Mouse (Mus musculus) naive thymus-derived CD4-positive, alpha-beta T cell, adult 2 months (primary cell): ENCODE results near the gene Rgl1.
A peak's percentile ranks its signal among the peaks of the same experiment; 100 is the strongest.

Source experiments
- DNase-seq: peaks from one replicate; pipeline ENCODE4 v3.0.0-alpha.2; 2011; ENCODE audit warnings: low read depth

Gene Rgl1

DNA sequence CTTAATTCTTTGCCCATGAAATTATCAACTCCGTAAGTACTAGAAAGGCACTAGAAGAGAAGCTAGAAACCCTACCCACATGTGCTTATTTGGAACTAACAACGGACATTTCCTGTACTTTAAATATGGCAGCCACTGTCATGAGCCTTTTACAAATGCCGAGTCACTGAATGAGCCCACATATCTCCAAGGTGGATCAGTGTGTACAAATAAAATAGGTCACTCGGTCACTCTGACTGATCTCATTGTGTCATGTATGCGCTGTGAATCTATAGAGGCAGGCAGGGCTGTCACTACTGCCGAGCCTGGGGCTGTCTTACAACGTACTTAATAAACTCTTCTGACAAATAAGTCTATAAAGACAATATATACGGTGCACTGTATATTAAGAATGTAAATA lies 181.2 kb downstream of the Rgl1 start:
- DNase-seq = peak; percentile 19

DNA sequence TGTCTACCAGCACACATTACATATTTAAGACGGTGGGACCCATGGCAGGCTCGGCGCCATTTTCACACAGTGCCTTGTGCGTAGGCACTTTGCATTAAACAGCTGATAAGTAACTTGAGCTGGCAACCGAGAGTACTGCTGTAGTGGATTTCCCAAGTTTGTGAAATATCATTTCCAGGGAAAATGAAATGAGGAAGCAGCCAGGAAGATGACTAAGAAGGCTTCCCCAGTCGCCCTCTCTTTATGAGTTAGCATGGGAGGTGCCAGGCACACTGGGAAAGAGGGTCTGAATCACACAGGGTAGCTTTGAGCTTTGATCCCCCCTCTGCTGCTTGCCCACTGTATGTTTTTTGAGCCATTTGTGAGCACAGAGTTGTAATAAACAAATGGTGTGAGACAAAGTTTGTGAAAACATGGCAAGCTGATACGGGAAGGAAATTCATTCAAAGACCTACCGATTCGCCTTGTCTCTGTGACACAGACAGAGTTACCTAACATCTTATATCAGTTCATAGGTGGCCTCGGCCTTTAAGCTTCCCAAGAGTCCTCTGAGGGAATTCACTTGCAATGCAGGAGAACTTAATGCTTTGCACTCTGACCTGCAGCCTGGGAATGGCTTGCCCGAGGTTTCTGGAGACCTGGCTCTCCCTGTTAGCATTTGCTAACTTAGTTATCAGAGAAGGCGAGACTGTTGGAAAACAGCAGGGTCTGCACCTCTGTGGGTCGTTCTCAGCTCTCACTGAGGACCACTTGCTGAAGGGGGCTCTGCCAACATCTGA lies 184.8 kb downstream of the Rgl1 start:
- no peak for DNase-seq

DNA sequence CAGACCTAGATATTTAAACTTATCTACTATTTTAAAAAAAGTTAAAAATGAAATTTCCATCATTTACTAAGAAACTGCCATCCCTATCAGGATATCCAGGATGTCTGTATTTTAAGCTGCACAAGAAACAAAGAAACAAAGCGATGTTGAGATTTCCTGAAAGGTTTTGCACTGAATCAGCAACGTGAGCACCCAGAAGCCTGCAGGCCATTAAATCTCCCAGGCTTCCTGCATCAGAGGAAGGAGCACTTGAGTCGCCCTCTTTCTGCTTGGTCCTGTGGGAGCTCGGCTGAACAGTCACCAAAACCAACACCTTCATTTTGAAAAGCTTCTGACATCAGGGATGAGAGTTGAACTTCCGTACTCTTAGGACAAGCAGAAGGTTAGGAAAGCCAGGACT lies 187.2 kb downstream of the Rgl1 start:
- no peak for DNase-seq

DNA sequence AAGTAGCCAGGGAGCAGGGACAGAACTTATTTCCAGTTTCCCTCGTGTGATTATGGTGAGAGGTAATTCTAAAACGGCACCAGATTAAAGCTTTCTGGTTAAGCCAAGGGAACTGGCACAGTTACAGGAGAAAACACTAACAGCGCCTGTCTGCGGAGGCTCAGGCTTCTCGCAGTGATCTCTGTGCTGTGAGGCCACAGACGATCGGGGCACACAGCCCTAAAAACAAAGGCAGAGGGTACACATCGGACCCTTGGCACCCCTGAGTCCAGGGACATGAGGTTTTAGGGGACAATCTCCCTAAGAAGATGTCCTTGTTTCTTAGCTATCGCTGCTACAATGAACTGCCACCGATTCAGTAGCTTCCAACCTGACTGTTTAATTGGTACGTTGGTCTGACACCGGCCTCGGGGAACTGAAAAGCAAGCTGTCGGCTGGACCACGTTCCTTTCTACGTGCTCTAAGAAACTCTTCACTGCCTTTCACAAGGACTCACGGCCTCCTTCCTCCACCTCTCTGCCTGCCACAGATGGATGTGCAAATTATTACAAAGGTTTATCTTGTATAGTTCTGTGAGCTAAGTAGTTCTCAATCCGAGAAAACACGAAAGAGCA lies 187.9 kb downstream of the Rgl1 start:
- no peak for DNase-seq

DNA sequence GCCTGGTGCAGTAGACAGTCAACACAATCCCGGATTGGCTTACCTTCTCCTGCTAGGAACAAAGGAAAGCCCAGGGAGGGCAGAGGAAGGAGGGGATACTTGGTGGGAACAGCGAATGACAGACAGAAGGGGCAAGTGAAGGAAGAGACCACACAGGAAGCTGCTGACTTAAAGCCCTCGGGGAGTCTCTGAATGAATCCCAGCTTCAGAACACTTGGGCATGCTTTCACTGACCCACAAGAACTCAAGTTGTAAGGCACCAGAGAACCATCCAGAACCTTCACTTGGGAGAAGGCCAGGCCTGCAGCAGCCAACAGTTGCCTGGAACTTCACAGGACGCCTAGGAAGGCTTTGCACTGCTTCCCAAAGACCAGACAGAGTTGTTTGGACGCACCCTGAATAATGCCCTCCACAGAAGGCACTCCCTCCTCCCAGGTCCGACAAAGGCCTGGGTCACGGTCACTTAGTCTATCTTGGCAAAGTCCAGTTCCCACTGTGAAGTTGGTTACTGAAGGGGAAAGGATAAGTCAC lies 189.5 kb downstream of the Rgl1 start:
- DNase-seq = no peak

DNA sequence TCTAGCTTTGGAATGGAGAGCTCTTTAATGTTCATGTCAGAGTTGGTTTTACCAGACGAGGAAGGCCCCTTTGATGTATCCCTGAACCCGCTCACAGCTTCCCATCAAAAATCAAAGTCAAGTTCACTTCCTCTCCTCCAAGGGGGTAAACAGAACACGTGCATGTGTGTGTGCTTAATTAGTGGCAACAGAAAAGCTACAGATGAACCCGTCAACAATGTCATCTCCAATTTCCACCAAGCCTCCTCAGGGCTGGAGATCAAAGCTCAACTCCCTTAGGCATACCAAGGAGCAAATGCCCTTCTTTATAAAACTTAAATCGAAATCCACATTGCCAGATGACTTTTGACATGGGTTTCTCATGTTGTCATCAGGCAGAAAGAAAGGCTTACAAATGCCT lies 191.1 kb downstream of the Rgl1 start:
- DNase-seq = no peak

DNA sequence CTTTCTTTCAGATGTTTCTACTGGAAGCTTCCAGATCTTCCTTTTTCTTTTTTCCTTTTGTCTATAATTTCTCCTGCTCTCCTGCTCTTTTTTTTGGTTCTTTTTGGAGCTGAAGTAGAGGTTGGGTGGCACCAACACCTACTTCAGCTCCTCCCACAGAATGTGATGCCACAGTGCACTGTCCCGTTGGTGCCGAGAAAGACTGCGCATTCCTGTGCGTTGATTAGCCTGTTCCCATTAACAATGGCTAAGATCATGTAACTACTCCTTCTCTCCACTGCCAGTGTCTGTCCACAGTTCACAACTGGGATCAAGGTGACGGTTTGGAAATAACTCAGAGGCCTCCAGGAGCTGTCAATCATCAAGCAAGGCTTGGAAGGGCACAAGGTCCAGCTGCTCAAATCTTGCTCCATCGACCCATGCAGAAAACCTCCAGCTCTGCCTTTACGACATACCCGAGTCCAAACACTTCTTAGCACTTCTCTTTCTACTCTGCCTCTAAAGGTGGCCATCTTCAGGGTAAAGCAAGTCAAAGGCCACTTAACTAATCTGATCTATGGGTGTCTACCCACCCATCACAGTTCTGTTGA lies 192.6 kb downstream of the Rgl1 start:
- DNase-seq = no peak

DNA sequence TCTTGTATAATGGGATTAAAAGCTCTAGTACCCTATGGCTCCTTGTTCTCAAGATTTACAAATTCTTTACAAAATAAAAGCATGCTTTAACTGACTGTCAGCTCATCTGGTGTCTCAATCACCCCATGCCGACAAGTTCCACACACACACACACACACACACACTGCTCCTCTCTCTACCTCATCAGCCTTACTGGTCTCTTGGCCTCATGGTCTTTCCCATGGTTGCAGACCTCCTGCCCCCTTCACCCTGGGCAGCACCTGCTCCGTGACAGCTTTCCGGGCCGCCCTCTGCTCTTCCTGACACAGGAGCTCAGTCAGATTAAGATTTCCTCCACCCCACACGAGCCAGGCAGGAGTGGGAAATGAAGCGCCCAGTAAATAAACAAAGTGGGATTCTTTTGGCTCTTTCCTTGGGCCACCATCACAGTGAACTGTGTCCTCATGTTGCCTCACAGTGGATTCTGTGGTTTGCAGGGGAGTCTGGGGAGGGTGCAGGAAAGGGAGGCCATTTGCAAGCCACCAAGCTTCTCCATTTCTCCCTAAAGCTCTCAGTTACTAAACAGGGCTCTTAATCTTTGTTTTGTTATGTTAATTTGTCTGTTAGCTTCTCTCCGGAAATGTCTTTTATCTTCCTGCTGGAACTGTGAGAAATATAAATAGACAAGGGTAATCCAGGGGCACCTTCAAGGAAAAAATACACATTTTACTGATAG lies 193.2 kb downstream of the Rgl1 start:
- DNase-seq = no peak

DNA sequence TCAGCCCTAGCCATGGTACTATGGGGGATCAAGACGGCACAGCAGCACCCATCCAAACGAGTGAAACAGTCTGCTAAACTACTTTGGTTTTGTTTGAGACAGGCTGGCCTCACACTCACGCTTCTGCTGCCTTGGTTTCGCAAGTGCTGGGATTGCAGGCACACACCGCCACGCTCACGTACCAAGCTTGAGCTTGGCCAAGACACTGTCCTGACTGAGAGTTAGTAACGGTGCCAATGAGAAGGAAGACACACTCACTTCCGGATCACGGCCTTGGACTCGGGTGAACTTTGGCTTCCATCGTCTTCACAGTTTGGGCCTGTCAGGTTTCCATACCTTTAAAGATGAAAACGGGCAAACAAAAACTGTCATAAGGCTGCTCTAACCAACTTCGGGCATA lies 194.8 kb downstream of the Rgl1 start:
- DNase-seq = no peak

DNA sequence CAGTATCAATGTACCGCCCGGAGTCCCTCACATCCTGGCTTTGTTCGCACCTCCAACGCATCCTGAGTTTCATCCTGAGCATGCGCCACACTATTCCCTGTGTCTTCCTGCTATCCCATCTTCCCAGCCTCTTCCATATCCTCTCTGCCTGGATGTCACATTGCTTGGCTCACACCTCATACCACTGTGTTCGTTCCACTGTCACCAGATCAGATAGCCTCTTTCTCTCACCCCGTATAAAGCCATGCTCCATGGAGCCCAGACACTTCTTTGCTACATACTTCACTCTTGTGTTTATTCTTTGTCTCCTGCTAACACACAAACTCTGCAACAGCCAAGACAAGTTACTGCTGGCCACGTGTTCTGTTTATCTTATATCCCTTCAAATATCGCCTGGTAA lies 195.5 kb downstream of the Rgl1 start:
- DNase-seq = no peak

DNA sequence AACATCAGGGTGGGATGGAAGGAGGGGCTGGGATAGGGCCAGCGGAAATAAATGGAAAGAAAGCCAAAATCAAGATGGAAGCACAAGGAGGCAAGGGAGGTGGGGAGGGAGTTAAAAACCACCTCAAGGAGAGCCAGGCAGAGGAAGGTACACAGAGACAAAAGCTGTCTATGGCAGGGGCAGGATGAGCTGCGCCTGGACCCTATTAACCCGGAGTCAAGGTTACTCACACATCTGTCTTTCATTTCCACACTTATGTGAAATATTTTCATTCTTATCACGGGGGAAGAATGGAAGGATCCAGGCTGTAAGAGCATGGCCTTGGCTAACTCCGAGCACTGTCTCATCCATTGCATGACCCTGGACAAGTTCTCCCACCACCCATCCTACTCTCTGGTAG lies 202.9 kb downstream of the Rgl1 start:
- DNase-seq = no peak

DNA sequence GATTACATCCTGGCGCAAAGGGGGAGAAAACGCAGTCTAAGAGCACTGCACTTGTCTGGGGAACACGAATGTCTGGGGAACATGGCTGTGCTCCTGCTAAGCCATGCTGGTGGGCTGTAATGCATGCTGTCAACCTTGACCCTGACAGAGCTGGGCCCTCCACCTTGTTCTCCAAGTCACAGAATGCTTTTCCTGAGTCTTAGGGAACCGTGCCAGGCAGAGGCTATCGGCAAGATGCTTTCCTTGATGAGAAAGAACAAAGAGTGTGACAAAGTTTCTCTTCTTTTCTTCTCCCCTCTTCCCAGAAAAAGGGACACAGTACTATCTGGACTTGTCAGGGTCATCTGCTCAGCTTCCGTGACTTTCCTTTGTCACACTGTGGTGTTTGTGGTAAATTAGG lies 203.3 kb downstream of the Rgl1 start:
- no peak for DNase-seq

DNA sequence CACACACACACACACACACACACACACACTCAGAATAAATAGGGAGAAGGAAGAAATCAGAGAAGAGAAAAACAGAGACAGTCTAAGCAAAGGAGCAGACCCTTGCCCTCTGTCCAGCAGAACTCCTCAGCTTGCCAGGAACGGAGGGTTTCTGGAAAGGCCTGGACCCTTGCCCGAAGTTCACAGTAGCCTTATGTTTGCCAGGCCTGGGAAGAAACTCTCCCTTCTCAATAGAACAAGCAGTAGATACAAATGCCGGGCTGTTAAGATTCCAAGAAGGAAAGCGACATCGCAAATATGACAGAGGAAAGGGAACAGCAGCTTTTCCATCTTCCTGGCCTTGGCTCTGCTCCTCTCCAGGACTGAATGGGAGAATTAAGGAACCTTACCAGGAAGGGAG lies 205.7 kb downstream of the Rgl1 start:
- no peak for DNase-seq

DNA sequence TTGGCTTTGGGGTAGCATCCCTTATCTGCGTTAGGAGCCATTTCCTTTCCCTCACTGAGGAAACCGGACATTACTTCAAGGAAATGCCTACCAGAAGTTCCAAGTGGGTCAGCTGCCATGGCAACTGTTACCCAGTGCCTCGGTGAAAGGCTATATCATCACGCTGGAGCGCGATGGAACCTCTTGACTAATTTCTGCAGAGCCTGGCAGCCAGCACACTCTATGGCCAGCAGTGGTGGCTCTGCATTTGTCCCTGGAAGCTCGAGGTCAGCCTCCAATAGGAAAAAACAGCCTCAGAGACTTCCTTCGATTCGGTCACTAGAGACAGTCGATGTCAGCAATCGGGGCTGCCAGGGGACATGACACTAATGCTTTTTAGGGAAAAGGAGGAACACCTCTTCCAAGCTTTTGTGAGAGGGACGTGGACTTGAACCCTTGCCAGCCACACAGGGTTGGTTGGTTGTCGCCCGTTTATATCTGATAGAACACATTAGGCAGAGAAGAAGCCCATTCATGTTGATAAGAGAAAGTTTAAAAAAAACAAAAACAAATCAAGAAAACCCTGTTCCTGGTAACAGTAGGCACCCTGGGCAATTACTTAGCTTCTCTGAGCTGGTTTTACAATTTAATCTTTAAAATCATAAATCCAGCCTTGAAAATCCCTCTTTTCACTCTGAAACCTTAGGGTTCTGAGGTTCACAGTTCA lies 209.4 kb downstream of the Rgl1 start:
- DNase-seq = no peak

DNA sequence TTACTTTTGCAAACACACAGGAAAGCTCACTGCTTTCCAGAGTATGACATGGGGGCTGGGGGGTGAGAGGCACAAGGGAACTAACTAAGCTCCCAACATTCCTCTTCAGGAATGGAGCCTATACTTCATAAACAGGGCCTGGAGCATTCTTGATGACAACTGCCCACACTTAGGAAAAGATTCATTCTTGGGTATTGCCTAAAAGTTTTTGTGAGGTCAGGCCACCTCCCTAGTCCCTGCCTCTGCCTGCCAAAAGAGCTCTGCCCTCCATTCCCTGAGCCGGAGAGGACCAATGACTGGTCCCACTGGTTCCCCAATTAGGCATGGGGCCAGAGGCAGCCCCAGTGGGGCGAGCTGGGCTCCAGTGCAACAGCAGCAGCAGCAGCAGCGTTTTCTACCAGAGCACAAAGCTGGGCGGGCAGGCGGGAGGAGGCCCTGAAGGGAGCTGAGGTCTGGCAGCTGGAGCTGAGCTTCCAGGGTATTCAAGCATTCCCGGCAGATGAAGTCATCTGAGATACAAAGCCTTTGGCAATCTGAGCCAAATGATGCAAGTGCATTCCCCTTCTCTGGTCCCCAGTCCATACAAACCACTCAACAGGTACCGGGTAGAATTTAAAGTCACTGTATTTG lies 210.1 kb downstream of the Rgl1 start:
- DNase-seq = no peak

DNA sequence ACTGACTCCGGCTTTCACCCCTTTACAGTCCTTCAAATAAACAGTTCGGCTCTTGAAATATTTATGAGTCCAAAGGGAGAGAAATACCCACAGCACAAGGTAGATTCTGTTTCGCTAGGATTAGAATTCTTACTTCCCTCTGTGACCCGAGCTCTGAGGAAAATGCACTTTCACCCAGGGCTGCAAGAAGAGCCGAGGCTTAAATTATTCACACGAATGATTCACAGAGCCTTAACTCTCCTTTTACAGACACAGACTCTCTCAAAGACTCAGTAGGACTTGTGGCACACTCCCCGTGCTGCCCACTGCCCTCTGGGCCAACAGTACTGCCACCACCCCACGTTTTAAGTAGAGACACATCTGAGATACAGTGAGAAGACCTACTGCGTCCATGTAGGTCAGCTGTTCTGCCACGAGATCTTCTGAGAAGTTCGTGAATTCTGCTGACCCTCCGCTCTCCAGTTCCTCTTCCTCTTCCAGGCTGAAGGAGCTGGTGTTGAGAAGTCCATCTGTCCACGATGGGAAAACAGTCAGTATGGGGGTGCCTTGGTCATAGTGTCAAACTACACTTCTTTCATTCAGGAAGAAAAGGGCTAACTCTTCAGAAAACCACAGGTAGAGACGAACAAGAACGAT lies 212.1 kb downstream of the Rgl1 start:
- no peak for DNase-seq

DNA sequence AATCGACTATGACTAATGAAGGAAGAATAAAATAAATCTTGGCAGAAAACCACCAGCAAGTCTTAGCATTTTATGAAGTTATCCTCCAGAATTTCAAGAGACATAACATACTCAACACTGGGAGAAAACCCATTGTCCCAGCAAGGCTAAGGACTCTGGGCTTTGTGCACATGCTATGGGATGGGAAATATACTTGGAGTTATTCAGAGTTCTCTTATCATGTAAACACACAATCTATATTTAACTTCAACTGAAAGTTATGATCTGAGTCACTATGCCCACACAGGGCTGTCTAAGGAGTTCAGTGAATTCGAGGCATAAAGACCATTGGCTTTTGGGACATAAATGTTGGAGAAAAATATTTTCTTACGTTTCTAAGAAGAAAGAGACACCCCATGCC lies 215.2 kb downstream of the Rgl1 start:
- no peak for DNase-seq

DNA sequence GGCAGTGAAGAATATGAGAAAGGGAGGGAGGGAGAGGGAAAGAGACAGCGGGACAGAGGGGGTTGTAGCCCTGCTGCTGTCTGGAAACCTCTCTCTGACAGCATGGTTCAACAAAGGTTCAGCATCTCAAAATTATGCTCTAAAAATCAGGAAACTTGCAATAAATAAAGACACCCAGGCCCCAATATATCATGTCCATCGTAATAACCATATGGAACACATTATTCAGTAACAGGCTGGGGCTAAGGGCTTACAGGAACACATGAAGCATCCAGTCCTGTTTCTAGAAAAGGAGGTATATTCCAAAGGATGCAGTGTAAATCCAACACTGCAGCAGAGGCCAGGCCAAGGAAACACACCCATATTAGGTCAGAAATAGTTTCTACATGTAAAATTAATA lies 215.6 kb downstream of the Rgl1 start:
- DNase-seq = no peak

DNA sequence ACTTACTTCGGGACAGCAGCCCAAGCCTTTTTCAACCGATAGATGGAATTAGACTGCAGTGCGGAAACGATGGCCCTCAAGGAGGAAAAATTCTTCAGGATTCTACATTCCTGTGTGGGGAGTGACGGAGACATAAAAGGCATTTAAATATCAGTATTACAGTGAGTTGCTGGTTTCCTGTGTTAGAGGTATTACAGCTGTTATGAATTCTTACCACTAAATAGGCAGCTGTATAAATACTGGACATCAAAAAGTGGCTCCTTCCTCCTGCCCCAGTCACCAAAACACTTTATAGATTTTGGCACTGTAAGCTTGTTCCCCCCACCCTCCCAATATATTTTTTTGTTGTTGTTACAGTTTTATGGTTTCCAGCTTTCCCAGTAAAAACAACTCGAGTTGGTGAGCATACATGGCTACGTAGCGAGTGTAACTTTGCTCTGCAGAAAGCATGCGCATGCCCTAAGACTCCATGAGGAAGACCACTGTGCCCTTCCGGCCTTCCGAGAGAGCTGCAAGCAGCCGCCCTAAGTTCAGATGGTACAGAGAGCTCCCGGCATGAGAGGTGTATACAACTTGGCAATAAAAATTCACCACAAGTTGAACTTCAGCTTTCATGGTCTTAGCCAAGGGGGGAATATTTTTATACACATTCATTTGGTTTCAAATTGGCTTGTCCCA lies 217.0 kb downstream of the Rgl1 start:
- no peak for DNase-seq

DNA sequence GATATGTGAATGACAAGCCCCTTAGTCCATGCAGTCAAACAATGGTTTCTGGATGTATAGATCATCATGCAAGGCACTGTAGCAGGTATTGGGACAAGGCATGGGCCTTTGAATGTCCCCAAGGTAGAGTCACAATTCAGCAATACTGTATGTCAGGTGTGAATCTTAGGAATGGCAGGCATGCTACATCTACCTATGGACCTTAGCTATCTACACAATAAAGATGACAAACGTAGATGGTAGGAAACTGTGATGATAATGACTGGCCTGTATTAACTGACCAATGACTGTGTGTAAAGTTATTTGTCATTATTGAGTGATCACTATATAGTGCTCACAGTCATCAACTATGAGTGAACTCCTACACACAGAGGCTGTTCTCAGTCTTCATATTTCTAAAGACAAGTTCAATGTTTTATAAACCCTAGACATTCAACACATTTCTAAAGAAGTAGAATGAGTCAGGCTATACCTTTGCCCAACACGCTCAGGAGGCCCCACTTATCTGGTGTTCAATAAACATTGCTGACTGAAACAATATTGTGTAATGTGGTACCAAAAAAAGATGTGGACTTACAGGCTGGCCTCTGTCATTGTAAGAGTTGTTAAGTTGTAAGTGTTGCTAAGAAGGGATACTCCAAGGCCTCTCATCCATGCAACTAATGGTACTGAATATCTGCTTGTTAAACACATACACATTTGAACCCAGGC lies 222.5 kb downstream of the Rgl1 start:
- DNase-seq = no peak
